Mouse (Mus musculus) retina, embryonic 14.5 days (tissue): ENCODE data around the gene Me3.
A peak's percentile ranks its signal among the peaks of the same experiment; 100 is the strongest.

Experiments
- DNase-seq: peaks from one replicate; pipeline ENCODE4 v3.0.0-alpha.2; 2015; ENCODE audit warnings: low spot score

Me3 gene

DNA sequence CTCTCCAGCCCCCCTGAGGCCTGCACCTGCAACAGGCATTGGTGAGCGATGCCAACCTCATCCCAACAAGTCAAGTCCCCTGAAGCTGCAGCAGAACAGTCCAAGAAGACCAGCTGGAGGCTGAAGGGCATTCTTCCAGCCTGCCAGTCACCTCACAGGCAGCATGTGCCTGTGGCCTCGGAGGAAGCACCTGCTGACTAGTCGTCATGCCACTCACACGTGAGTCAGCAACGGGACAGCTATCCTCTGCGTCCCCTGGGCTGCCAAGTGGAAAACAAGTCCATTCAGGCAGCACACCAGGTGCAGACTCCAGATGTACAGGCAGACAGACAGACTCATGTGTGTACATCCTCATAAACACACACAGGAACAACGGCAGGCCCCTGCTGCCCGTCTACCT, 203.4 kb downstream of the Me3 start:
- no peak for DNase-seq

GRCm38 (mm10) chr7:89836676-89837075, 204.5 kb downstream of the Me3 start:
- DNase-seq = no peak

GRCm38 (mm10) chr7:89837841-89838240, 205.6 kb downstream of the Me3 start:
- DNase-seq = no peak

- no peak for DNase-seq
Measured at GRCm38 (mm10) chr7:89839721-89840120, 207.5 kb downstream of the Me3 start.

DNA sequence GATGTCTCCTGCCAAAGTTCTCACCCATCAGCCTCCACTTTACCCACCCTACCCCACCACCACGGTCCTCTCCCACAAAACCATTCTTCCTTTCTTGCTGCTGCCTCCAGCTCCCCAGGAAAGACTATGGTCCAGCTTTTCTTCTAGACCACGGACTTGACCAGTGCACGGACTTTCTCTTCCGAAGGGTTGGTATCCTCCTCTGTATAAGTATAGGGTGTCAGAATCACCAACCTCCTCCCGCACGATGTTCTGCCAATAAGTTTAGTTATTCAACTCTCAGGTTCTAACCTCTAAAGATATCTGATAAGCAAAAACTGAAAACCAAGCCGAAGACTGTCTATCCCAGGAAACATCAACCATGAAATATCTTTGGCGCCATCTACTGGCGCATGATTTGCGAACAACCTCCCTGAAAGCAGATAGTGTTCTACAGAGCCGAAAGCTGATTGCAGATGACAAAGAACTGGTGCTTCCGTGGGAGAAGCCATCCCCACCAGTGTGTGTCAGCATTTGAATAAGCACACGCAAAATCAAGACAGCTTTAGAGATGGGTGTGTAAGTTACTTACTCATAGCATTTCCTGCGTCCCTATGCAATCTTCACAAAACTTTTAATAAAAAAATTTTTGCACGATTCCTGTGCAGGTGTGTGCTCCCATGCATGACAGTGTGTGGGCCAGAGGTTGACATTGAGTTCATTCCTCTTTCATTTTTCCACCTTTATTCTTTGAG, 209.6 kb downstream of the Me3 start:
- DNase-seq = peak; percentile 97

DNA sequence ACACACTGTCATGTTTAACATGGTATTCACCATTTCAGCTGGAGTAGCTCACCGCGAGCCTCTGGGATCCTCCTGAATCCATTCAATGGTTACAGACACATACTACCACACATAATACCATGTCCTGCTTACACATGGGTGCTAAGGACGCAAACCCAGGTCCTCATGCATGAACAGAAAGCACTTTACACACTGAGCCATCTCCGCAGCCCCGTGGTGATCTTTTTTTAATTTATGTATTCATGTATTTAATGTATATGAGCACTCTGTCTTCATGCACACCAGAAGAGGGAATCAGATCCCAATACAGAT, 210.2 kb downstream of the Me3 start:
- no peak for DNase-seq

DNA sequence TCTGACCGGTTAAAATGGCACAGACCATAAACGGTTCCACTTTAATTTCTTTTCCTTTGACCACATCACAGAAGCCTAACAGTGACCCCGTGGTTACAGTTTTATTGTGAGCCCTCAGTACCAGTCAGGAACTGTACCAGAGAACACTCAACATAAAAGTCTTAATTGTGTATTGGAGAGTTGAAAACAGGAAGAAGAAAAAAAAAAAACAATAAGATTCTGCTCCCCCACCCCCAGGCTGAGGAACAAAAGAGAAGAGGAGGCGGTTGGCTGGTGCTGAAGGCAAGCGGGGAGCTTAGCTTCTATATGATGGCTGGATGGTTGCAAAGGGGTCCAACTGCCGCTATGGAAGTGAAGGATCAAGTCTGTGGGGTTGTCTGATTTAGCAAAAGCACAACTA, 210.9 kb downstream of the Me3 start:
- no peak for DNase-seq

- peak; percentile 63 for DNase-seq
Measured at GRCm38 (mm10) chr7:89843533-89843932, 211.3 kb downstream of the Me3 start.

GRCm38 (mm10) chr7:89845669-89846068, 213.5 kb downstream of the Me3 start:
- DNase-seq = no peak

- no peak for DNase-seq
Measured at GRCm38 (mm10) chr7:89850510-89850909, 218.3 kb downstream of the Me3 start.

- DNase-seq = no peak
Measured at GRCm38 (mm10) chr7:89852158-89853095, 220.2 kb downstream of the Me3 start.

GRCm38 (mm10) chr7:89853131-89853530, 220.9 kb downstream of the Me3 start:
- no peak for DNase-seq

DNA sequence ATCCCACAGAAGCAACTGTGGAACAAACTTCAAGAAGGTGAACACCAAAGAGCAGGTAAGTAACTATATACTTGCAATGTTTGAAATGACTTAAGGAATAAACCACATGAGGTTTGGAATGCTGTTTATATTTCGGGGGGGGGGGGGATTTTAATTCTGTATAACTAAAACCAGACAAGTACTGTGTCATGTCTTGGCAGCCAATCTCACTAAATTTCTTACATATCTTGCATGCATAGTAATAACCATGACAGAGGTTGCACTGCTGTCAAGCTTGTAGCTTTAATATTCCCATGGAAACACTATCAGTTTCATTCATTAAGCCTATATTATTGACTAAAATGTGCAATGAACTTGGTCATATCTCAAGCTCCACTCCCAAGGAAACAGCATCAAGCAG, 223.0 kb downstream of the Me3 start:
- no peak for DNase-seq

GRCm38 (mm10) chr7:89856440-89857217, 224.4 kb downstream of the Me3 start:
- peak; percentile 56 for DNase-seq

- DNase-seq = no peak
Measured at GRCm38 (mm10) chr7:89864769-89865168, 232.6 kb downstream of the Me3 start.

DNA sequence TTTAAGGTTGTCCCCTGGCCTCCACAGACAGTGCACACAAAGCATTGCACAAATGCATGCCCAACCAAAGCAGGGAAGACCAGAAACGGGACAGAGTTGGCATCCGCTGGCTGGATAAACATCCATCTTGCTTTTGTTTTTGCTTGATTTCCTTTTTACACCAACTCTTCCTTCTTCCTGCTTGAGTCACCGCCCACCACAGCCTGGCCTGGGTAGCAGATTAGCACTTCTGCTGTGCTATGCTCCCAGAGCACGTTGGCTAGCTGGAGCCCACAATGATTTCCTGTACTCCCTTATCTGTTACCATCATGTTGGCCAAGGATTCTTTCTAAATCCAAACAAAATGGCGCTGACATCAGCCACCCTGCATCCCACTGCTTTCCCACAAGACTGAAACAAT, 235.0 kb downstream of the Me3 start:
- DNase-seq = no peak

- DNase-seq = no peak
Measured at GRCm38 (mm10) chr7:89879686-89880085, 247.5 kb downstream of the Me3 start.

GRCm38 (mm10) chr7:89884551-89884950, 252.4 kb downstream of the Me3 start:
- no peak for DNase-seq

DNA sequence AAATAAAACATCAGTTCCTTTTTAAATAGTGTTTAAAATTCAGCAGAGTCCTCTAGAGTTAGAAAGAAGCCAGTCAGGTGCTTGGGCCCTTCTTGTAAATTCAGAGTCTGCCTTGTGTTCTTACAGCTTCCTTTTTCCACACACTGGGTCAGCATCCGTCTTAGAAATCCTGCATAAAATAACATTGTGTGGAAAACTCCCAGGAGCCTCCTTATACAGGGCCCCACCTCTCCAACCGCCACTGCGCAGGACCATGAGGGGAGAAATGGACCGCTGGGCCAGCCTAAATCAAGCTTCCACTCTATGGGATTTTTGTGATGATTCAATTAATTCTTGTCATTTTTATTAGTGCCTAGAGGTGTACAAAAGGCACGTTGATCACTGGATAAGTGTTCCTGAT, 259.2 kb downstream of the Me3 start:
- DNase-seq = no peak

GRCm38 (mm10) chr7:89891856-89892255, 259.7 kb downstream of the Me3 start:
- peak; percentile 64 for DNase-seq

GRCm38 (mm10) chr7:89903007-89903406, 270.8 kb downstream of the Me3 start:
- no peak for DNase-seq
